Mouse (Mus musculus): ENCODE data around the gene Zmynd11.

Zmynd11 gene

GRCm38 (mm10) chr13:9653018-9653417 lies 112.1 kb downstream of the Zmynd11 start:
- no peak for DNase-seq

GRCm38 (mm10) chr13:9650580-9650979 lies 114.5 kb downstream of the Zmynd11 start:
- no peak for DNase-seq

- DNase-seq, result no peak
These were observed 115.2 kb downstream of the Zmynd11 start for GRCm38 (mm10) chr13:9649894-9650293.

GRCm38 (mm10) chr13:9648716-9649115 lies 116.4 kb downstream of the Zmynd11 start:
- DNase-seq, result no peak

GRCm38 (mm10) chr13:9637949-9638348 lies 127.2 kb downstream of the Zmynd11 start:
- DNase-seq, result no peak

- peak; percentile 6 for DNase-seq
These were observed 128.6 kb downstream of the Zmynd11 start for GRCm38 (mm10) chr13:9636505-9636904.

- no peak for DNase-seq
These were observed 129.2 kb downstream of the Zmynd11 start for GRCm38 (mm10) chr13:9635951-9636350.

Measured in cerebellum, adult 9-11 months (tissue).